Mouse (Mus musculus): Measurements from ENCODE around the gene Amtn. TPM values are rescaled to one million over a fixed set of nuclear protein-coding genes. Genes with fewer than 3 reads are reported as not detected.
A peak's percentile ranks its signal among the peaks of the same experiment; 100 is the strongest.
"Not testable (repeated sequence)": the region's sequence is repeated elsewhere in the genome, so short reads cannot be mapped to it uniquely, and the experiment has no call there.

Amtn gene
- not detected for polyA plus RNA-seq (2021)

DNA sequence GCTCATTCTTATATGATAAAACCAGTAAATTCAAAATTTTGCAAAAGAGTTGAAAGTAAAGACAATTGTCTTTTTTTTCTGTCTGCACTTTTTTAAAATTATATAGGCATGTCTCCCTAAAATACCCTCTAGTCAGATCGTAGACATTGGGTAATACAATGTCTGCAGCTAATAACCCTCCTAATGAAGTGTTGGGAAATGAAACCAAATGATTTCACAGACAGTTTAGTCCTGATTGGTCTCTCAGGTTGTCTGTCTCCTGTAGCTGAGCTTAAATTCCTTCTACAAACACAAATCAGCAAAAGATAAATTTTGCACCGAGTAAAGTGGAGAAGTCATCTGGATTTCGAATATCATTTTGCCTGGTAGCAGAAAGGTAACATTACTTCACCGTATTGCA lies at the start of gene Amtn:
Amtn (plus strand) TSS at position 301 of the 400 bp plus-strand sequence.
- DNase-seq (ENCODE audit: low read depth, low spot score) (no peak), ATAC-seq (no peak)
- CTCF ChIA-PET, result interaction anchor here (1.6 kb wide), 1 partner anchor 11 kb away, joined by 4 read pairs; no protein-coding TSS in a partner anchor
- no peak for TF ChIP-seq CTCF (IDR thresholded peaks at IDR 0.05)
- POLR2A ChIA-PET, result no interaction called here
- in situ Hi-C loops (cut with MboI; ENCODE audit: low pct_unique_long_range_greater_than_20kb), result no loop called here
- H3K27me3 ChIP-seq, result peaks cover 4% of the 10 kb centered on the region

DNA sequence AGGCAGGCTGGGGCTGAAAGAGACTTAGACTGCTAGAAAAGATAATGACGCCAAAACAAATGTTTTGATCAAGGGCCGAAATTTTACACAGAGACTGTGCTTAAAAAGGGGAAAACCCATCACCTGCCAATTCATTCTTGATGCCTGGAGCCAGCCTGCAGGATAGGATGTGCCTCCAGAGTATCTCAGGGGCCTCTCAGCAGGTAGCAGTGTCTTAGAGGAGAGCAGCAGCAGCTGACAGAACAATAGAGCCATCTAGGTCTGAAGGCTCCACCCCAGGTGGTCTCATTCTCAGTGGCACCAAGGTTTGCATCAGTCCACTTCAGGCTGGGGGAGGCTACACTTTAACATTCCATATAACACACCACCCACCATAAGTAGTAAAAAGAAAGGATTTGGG lies 27.4 kb upstream of the Amtn start:
- POLR2A ChIA-PET; ATAC-seq; CTCF ChIA-PET; H3K27me3 ChIP-seq; in situ Hi-C loops (cut with MboI; ENCODE audit: low pct_unique_long_range_greater_than_20kb); DNase-seq (ENCODE audit: low read depth, low spot score): not testable (repeated sequence)

DNA sequence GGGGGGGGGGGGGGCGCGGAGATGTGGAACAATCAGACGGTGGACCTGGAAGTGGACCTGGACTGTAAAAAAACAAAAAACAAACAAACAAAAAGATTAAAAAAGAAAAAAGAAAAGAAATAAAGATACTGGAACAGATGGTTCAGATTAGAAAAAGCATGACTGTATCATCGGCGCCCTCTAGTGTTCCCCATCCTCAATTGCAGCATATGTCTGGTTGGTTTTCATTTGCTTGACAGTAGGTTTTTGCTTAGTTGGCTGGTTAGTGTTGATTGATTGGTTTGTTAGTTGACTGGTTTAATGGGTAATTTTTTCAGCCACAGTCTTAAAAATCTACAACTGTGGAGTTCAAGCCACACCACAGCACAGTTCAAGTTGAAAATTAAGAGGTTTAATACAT lies 11.1 kb upstream of the Amtn start:
- H3K27me3 ChIP-seq, result no peaks in the 10 kb centered on the region
- DNase-seq (ENCODE audit: low read depth, low spot score) (peak; percentile 2), ATAC-seq (no peak)
- ChIA-PET POLR2A (no interaction called here), CTCF (interaction anchor here (0.7 to 1.0 kb wide), 3 partner anchors 11 to 35 kb away, joined by 3 to 4 read pairs (median 3); partner anchors contain the start of gene Amtn)
- in situ Hi-C loops (cut with MboI; ENCODE audit: low pct_unique_long_range_greater_than_20kb), result no loop called here
- TF ChIP-seq CTCF (IDR thresholded peaks at IDR 0.05), result peak; percentile 75

DNA sequence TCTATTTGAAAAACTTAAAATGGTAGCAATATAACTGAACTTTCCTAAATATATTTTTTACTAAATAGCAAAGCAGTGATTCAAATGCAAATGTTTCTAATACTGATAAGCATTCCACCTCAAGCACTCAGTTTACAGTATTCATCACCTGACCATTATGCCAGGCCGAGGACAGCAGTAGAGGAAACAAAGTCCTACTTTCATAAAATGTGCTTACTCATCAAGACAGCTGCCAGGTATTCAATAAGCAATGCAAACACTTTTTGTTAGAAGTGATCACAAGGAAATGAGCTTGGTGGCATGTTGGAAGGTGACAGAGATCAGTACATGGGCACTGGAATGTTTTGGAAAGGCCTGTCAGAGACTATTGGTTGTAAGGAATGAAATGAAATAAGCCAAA lies 9.0 kb upstream of the Amtn start:
- no peaks in the 10 kb centered on the region for H3K27me3 ChIP-seq
- no peak for TF ChIP-seq CTCF (IDR thresholded peaks at IDR 0.05)
- ATAC-seq, result no peak
- in situ Hi-C loops (cut with MboI; ENCODE audit: low pct_unique_long_range_greater_than_20kb), result no loop called here
- ChIA-PET CTCF (no interaction called here), POLR2A (no interaction called here)
- DNase-seq (ENCODE audit: low read depth, low spot score), result no peak

DNA sequence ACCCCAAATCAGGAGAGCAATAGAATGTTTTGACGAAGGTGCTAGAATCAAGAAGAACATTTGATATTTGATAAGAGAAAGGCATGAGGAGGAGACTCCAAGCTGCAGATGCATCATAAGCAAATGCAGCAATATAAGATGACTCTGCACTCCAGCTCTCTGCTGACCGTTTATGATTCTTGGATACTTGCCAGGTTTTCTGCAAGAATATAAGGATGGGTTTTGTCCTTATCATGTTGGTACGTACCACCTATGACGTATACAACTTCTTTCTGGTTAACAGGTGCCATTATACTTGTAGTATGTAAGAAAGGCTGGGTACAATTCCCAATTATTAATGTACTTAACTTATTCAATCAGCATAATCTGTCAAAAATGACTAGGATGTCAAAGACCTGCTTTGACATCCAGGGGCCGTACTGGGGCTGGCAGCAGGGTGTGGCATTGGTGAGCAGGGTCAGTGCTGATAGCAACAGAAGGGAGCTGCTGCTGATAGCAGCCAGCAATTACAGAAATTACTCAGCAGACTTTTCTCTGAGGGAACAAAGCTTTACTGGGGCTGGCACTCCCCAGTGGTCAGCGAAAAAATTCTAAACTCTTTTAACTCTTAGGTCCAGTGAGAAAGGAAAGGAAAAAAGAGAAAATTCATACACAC lies 5.2 kb upstream of the Amtn start:
- no peak for ATAC-seq
- no peaks in the 10 kb centered on the region for H3K27me3 ChIP-seq
- no peak for TF ChIP-seq CTCF (IDR thresholded peaks at IDR 0.05)
- CTCF ChIA-PET, result no interaction called here
- DNase-seq (ENCODE audit: low read depth, low spot score), result no peak
- in situ Hi-C loops (cut with MboI; ENCODE audit: low pct_unique_long_range_greater_than_20kb), result no loop called here
- POLR2A ChIA-PET, result no interaction called here

DNA sequence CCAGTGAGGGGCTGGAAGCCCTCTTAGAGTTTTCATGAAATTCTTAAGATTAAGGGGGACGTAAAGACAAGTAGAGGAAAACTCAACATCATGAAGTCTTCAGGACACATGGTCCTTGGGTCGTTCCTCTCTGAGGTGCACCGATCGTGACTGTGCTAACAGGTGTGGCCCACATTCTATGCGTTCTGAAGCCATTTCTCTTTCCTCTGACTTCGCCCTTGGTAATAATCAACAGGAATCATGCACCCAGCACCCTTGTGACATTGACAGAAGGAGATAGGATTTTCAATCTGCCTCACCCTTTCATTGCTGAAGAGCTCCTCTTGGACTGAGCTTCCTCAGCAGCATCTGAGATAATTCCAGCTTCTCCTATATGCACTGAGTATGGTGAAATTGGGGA lies 3.3 kb upstream of the Amtn start:
- in situ Hi-C loops (cut with MboI; ENCODE audit: low pct_unique_long_range_greater_than_20kb), result no loop called here
- POLR2A ChIA-PET, result no interaction called here
- ATAC-seq (no peak), DNase-seq (ENCODE audit: low read depth, low spot score) (no peak)
- no peak for TF ChIP-seq CTCF (IDR thresholded peaks at IDR 0.05)
- peaks cover 4% of the 10 kb centered on the region for H3K27me3 ChIP-seq
- CTCF ChIA-PET, result interaction anchor here (1.0 kb wide), 1 partner anchor 10 kb away, joined by 3 read pairs; no protein-coding TSS in a partner anchor

DNA sequence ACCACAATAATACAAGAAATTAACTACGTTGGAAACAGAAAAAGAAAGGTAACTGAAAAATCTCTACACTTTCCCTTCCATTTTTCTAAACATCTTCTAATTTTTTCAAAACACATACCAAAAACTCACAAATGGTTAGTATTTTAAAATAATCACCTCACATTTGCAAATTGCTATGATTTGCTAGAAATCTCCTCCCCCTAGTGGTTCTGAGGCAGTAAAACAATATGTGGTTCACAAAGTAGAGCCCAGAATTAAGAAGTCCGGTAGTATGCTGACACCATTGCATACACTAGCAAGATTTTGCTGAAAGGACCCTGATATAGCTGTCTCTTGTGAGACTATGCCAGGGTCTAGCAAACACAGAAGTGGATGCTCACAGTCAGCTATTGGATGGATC lies 16.1 kb downstream of the Amtn start:
- H3K27me3 ChIP-seq; ATAC-seq; POLR2A ChIA-PET; in situ Hi-C loops (cut with MboI; ENCODE audit: low pct_unique_long_range_greater_than_20kb); DNase-seq (ENCODE audit: low read depth, low spot score); CTCF ChIA-PET: not testable (repeated sequence)

DNA sequence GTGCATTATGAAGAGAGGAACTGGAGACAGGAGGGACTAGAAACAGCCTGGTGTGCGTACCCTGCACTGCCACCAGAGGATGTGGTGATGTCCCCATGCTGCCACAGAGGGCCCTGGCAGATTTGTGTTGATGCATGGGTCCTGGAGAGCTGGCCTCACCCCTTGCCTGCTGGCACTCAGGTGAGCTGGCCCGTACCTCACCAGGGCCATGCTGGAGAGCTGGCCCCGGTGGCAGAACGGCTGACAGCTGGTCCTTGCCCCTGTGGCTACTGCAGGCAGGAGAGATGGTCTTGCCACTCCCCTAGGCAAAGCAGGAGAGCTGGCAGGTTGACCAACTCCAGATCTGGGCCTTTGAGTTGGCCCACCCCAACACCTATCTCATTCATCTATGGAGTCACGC lies 22.7 kb downstream of the Amtn start:
- TF ChIP-seq CTCF (IDR thresholded peaks at IDR 0.05), result no peak
- CTCF ChIA-PET, result no interaction called here
- no peak for ATAC-seq

DNA sequence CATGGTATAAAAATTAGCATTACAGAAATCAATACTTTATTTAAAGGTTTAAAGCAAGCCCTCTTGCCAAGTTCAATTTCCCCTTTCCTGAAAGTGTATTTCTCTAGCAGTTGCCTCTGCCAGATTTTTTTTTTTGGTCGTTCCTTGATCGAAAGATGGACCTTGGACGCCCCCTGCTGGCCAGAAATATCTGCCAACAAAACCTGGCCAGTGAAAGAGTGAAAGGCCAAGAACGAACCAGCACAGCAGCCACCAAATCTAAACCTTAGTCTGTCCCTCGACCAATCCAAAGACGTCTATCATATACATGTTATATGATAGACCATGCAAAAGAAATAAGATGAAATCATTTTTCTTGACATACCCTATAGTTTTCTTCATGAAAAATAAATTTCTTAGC lies 23.9 kb downstream of the Amtn start:
- DNase-seq (ENCODE audit: low read depth, low spot score) (no peak), ATAC-seq (no peak)
- CTCF ChIA-PET, result interaction anchor here (1.2 to 1.3 kb wide), 2 partner anchors 22 to 35 kb away, joined by 3 read pairs; no protein-coding TSS in a partner anchor
- no peaks in the 10 kb centered on the region for H3K27me3 ChIP-seq
- in situ Hi-C loops (cut with MboI; ENCODE audit: low pct_unique_long_range_greater_than_20kb), result no loop called here
- TF ChIP-seq CTCF (IDR thresholded peaks at IDR 0.05), result peak; percentile 75
- POLR2A ChIA-PET, result no interaction called here

More for the DNA sequence above, 22.7 kb downstream of the Amtn start:
- no peak for DNase-seq (ENCODE audit: low read depth, low spot score)
- in situ Hi-C loops (cut with MboI; ENCODE audit: low pct_unique_long_range_greater_than_20kb), result no loop called here
- POLR2A ChIA-PET, result no interaction called here
- H3K27me3 ChIP-seq, result peaks cover 3% of the 10 kb centered on the region

DNA sequence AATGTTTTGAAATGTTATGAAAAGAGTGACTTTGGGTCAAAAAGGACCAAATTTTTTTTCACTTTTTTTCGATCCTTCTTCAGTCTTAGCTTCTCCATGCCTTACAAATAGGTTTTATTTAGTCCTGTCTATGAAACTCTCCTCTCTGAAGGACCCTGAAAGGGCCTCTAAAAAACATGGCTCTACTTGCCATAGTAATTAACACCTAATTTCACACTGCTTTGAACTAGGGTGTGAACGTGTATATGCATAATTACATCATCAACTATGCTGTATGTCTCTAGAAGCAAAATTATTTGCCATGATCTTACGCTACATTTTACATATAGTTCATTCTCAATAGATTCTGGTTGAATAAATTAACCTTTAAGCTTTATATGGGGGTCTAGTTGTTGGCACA lies 25.6 kb downstream of the Amtn start:
- in situ Hi-C loops (cut with MboI; ENCODE audit: low pct_unique_long_range_greater_than_20kb), result no loop called here
- DNase-seq (ENCODE audit: low read depth, low spot score), result no peak
- POLR2A ChIA-PET, result no interaction called here
- no peak for TF ChIP-seq CTCF (IDR thresholded peaks at IDR 0.05)
- CTCF ChIA-PET, result interaction anchor here (1.3 kb wide), 1 partner anchor 18 kb away, joined by 5 read pairs; no protein-coding TSS in a partner anchor
- no peak for ATAC-seq
- H3K27me3 ChIP-seq, result no peaks in the 10 kb centered on the region

DNA sequence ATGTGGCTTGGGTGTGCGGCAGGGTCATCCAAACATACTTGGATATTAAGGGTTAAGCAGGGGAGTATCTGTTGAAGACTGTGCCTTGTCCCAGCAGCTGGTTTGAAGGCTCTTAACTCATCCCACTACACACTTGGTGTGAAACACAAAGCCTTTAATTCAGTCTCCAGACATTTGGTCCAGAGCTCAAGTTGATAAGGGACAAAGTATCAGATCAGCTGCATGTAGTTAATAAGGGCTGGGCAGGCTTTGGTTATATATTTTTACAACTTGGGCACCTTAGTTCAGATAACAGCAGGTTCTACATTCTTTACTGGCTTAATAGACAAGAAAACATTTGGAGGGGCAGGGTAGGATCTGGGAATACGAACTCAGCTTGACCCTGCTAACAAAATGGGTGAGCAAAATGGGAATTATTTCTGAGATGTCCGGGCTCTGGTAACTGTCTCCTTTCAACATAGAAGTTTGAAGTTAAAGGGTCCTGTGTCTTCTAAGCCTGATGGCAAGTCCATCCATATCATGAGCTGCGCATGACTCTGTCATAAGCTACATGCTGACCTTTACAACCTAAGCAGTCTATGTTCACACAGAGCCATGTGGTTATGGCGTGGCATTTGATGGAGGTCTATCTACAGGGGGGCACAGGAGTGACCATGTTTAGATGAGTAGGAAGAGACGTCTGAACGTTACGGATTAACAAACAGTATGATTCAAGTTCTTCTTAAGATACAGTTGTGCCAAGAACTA lies 44.6 kb downstream of the Amtn start:
- POLR2A ChIA-PET, result no interaction called here
- ATAC-seq (no peak), DNase-seq (ENCODE audit: low read depth, low spot score) (no peak)
- no peak for TF ChIP-seq CTCF (IDR thresholded peaks at IDR 0.05)
- in situ Hi-C loops (cut with MboI; ENCODE audit: low pct_unique_long_range_greater_than_20kb), result no loop called here
- CTCF ChIA-PET, result interaction anchor here (1.2 kb wide), 1 partner anchor 19 kb away, joined by 5 read pairs; no protein-coding TSS in a partner anchor
- no peaks in the 10 kb centered on the region for H3K27me3 ChIP-seq

DNA sequence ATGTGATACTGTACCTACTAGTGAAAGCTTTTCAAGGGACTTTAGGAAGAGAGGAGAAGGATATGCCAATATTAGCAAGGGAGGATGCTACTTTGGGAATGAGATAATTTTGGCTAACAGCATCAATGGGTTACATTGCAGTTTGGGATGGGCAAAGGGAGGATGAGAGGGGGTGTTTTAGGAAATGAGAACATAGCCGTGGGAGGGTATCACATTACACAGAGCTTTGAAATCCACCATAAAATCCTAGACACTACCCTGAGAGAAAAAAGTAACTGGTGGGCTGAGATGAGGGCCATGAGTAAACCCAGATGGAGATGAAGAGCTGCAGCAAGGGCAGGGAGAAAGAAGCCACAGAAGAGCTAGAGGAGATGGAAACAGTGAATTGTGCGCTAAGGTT lies 49.0 kb downstream of the Amtn start:
- ATAC-seq; DNase-seq (ENCODE audit: low read depth, low spot score); POLR2A ChIA-PET; in situ Hi-C loops (cut with MboI; ENCODE audit: low pct_unique_long_range_greater_than_20kb); H3K27me3 ChIP-seq: not testable (repeated sequence)
- CTCF ChIA-PET, result interaction anchor here (0.8 kb wide), 1 partner anchor 9 kb away, joined by 3 read pairs; no protein-coding TSS in a partner anchor

All from Patski (cell line).